Mouse (Mus musculus) kidney, postnatal 14 days (tissue): ENCODE results near the gene Ift80.
"Not testable (repeated sequence)": the region's sequence is repeated elsewhere in the genome, so short reads cannot be mapped to it uniquely, and the experiment has no call there.

ENCODE experiments used
- DNase-seq: peaks from one replicate; pipeline ENCODE4 v3.0.0; 2022; ENCODE audit warnings: mixed read lengths

The Ift80 gene

GRCm38 (mm10) chr3:68928619-68929018 lies 75.8 kb downstream of the Ift80 start:
- DNase-seq, result no peak

GRCm38 (mm10) chr3:68907509-68907908 lies 96.9 kb downstream of the Ift80 start:
- no peak for DNase-seq

- DNase-seq, result no peak
Measured at GRCm38 (mm10) chr3:68904902-68905778, 99.2 kb downstream of the Ift80 start.

- not testable (repeated sequence) for DNase-seq
Measured at GRCm38 (mm10) chr3:68902636-68903035, 101.7 kb downstream of the Ift80 start.

GRCm38 (mm10) chr3:68897154-68897553 lies 107.2 kb downstream of the Ift80 start:
- DNase-seq, result no peak

- DNase-seq, result no peak
Measured at GRCm38 (mm10) chr3:68895426-68895825, 108.9 kb downstream of the Ift80 start.

GRCm38 (mm10) chr3:68886845-68887244 lies 117.5 kb downstream of the Ift80 start:
- no peak for DNase-seq

GRCm38 (mm10) chr3:68874079-68874478 lies 130.3 kb downstream of the Ift80 start:
- no peak for DNase-seq

- DNase-seq, result no peak
Measured at GRCm38 (mm10) chr3:68870568-68870950, 133.8 kb downstream of the Ift80 start.

GRCm38 (mm10) chr3:68869691-68870567 lies 134.4 kb downstream of the Ift80 start:
- peak; percentile 44 for DNase-seq

GRCm38 (mm10) chr3:68869211-68869690 lies 135.1 kb downstream of the Ift80 start, which contains the start of gene 1110032F04Rik:
1110032F04Rik (plus strand) TSS chr3:68869586.
- peak; percentile 61 for DNase-seq

GRCm38 (mm10) chr3:68852414-68852813 lies 152.0 kb downstream of the Ift80 start:
- no peak for DNase-seq

- DNase-seq, result no peak
Measured at GRCm38 (mm10) chr3:68848323-68848722, 156.0 kb downstream of the Ift80 start.

- DNase-seq, result no peak
Measured at GRCm38 (mm10) chr3:68844025-68844424, 160.3 kb downstream of the Ift80 start.
